Mouse (Mus musculus) left cerebral cortex, postnatal 14 days (tissue): ENCODE measurements around the gene Tgfbr3. TPM values are rescaled to one million over a fixed set of nuclear protein-coding genes. Genes with fewer than 3 reads are reported as not detected.

Experiments
- DNase-seq, 2 experiments: peaks; one replicate each; pipeline ENCODE4 v3.0.0; 2021 to 2022; ENCODE audit warnings: low spot score in 2 of 2, mixed read lengths in 1 of 2
- intact Hi-C: fragments of 180-260 bp; cut with DNase I; formaldehyde crosslinking; loops from one replicate; pipeline ENCODE4 v1.15.1; 2025
- total RNA-seq, 2 experiments: library from RNA; stranded (reverse); gene quantifications; 2 replicates each; pipeline ENCODE4 v1.2.3; 2021

Tgfbr3 gene
- total RNA-seq, 2 experiments from 2014 or later = 9.3 TPM

DNA sequence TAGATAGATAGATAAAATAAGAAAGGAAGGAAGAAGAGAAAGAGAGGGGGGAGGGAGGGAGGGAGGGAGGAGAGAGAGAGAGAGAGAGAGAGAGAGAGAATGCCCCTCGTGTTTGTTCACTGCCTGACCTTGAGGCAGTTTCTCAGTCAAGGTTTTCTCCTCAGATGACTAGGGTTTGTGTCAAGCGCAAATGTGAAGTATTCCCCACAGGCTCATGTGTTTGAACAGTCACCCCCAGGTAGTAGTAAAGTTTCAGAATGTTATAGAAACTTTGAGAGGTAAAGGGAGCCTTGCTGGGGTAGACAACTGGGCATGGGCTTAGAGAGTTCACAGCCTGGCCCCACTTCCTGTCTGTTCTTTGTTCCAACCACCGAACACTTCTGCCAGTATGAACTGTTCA, 103.2 kb downstream of the Tgfbr3 start:
- no peak for DNase-seq
- intact Hi-C loops = no loop called here

DNA sequence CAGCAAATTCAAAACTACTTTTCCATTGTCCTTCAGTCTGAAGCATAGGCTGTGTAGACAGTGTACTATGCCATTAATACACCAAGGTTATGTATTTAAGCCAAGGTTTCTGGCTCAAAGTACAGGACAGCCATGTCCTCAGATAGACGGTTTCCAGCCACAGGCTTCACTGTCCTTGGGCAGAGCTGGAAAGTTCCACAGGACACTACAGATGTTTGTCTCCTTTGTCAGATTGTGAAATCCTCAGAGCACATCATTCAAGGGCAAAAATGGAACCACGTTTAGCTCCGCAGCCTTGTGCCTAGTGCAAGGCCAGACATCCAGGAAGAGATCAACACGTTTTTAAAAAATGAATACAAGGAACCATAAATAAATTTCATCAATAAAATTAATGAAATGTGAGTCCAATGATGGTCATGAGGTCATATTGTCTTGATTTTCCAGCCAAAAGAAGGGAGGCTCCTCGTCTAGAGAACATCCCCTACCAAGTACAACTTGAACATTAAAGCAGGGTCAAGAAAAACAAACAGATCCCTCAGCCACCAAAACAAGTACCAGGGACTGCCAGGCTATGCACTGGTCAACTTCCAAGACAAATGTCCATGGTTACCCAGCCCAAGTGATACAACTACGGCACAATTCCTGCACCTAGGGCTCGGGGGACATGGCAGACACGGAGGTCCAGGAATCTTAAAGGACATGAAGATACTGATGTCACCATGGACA, 105.1 kb downstream of the Tgfbr3 start:
- intact Hi-C loops = no loop called here
- DNase-seq = no peak

GRCm38 (mm10) chr5:107183537-107183936, 105.9 kb downstream of the Tgfbr3 start:
- DNase-seq = no peak
- intact Hi-C loops = no loop called here

DNA sequence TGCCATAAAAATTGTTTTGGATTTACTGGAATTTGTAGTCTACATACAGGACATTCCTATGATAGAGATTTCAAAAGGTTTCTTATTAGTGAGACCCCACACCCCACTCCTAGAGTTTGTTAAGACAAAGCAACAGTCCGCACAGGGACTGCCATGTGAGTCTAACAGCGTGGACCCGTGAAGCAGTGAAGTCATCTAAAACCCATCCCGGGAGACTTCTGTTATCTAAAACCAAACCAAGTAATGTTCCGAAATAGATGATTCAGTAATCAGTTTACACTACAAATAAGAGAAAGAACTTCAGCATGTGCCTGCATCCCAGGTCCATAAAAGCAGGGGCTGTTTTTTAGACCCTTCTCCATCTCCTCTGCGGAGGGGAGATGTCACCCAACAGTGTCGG, 106.7 kb downstream of the Tgfbr3 start:
- intact Hi-C loops = no loop called here
- DNase-seq = no peak

DNA sequence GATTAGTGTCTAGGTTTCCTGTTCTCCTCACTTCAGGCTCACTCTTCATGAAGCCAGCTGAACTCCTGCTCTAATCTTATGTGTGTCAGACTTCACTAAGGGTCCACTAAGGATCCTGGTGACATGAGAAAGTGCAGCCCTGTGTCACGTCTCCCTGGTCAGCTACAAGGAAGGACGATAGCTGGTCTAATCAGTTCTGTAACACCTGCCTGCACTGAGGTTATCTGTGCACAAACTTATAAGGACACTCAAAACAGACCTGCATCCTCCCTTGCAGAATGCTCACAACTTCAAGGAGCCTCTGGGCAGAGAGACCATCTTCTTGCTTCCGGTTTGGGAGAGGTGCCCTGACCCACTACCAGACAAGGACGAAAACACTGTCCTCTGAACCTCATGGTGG, 107.6 kb downstream of the Tgfbr3 start:
- intact Hi-C loops = no loop called here

DNA sequence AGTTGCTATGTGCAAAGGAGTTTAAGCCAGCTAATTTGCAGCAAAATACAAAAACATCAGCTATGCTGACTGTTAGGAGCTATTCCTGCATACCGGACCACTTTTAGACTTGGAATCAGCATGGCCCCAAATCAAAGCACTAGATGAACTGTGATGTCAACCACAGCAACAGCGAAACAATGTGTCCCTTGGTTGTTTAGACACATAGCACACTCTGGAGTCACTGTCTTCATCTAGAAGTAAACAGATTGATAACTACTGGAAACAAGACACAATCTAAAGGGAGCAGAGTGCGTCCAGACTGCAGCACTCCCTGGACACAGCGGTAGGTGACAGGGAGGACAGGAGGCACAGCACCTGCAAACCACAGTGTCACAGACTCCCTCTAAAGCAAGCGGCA, 110.2 kb downstream of the Tgfbr3 start:
- DNase-seq = no peak

More for the DNA sequence above, 107.6 kb downstream of the Tgfbr3 start:
- no peak for DNase-seq

GRCm38 (mm10) chr5:107177791-107178190, 111.6 kb downstream of the Tgfbr3 start:
- no peak for DNase-seq
- intact Hi-C loops = no loop called here

More for the DNA sequence above, 110.2 kb downstream of the Tgfbr3 start:
- intact Hi-C loops = no loop called here

- no peak for DNase-seq
- intact Hi-C loops = no loop called here
These were observed 112.2 kb downstream of the Tgfbr3 start for GRCm38 (mm10) chr5:107177248-107177647.

- intact Hi-C loops = no loop called here
- no peak for DNase-seq
These were observed 112.6 kb downstream of the Tgfbr3 start for GRCm38 (mm10) chr5:107176796-107177195.

GRCm38 (mm10) chr5:107176196-107176595, 113.2 kb downstream of the Tgfbr3 start:
- intact Hi-C loops = no loop called here
- DNase-seq = no peak

DNA sequence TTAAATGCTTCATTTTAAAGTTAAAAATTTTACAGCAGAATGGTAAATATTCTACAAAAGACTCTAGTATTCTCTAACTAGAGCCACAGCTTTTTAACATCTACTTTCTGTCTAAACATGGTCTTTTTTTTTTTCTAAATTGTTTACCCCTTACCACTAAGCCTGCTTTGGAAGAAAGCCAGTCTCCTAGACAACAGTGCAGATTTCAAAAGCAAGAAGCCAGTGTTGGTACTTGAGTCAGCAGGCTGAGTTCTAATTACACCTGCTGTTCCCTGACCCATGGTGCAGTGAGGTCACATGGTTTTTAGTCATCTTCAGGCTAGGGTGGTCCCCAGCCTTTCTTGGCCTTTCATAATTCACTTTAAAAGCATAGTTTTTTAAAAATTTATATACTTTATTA, 115.2 kb downstream of the Tgfbr3 start:
- no peak for DNase-seq

GRCm38 (mm10) chr5:107173483-107173882, 115.9 kb downstream of the Tgfbr3 start:
- no peak for DNase-seq
- intact Hi-C loops = no loop called here

More for the DNA sequence above, 115.2 kb downstream of the Tgfbr3 start:
- intact Hi-C loops = no loop called here

DNA sequence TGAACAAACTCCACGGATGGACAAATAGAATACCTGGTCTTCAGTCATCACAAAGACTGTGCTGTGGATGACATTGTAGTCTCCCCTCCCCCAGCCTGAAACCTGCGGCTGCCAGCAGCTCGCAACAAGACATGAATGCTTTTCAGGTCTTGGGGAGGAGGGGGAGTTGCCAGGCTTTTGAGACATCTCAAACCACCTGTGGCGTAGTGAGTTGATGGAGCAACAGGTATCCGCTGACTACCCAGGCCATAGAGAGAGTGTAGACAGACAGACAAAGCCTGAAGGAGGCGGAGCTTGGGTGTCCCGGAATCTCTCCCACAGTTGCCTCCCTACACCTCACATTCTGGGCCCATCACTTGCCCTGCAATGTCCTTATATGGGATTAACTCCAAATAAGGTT, 117.6 kb downstream of the Tgfbr3 start:
- DNase-seq = no peak
- intact Hi-C loops = no loop called here

- intact Hi-C loops = no loop called here
These were observed 119.6 kb downstream of the Tgfbr3 start for GRCm38 (mm10) chr5:107169796-107170195.

GRCm38 (mm10) chr5:107167872-107168300, 121.5 kb downstream of the Tgfbr3 start:
- intact Hi-C loops = no loop called here

More at GRCm38 (mm10) chr5:107169796-107170195, 119.6 kb downstream of the Tgfbr3 start:
- no peak for DNase-seq

GRCm38 (mm10) chr5:107167373-107167772, 122.1 kb downstream of the Tgfbr3 start:
- no peak for DNase-seq
- intact Hi-C loops = no loop called here

More at GRCm38 (mm10) chr5:107167872-107168300, 121.5 kb downstream of the Tgfbr3 start:
- peak; percentile 53 to 68 for DNase-seq

GRCm38 (mm10) chr5:107166659-107167370, 122.6 kb downstream of the Tgfbr3 start:
- intact Hi-C loops = no loop called here
- DNase-seq = no peak

DNA sequence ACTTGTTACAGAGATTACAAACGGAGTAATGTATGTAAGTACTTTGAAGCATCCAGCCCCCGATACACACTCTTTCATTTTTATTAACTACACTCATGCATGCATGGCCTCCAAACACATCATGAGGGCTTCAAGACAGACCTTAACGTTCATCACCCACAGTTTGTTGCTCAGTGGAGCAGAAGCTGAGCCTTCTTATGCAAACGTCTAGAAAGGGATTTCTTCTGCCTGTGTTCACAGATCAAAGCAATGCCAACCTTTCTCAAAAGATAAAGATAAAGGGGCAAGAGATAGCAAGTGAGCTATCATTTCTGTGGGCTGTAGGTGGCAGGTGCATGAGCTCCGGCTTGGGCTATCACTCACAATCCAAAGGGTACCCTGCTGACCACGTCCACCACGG, 123.7 kb downstream of the Tgfbr3 start:
- intact Hi-C loops = no loop called here
- no peak for DNase-seq

- intact Hi-C loops = no loop called here
These were observed 124.2 kb downstream of the Tgfbr3 start for GRCm38 (mm10) chr5:107165271-107165670.

DNA sequence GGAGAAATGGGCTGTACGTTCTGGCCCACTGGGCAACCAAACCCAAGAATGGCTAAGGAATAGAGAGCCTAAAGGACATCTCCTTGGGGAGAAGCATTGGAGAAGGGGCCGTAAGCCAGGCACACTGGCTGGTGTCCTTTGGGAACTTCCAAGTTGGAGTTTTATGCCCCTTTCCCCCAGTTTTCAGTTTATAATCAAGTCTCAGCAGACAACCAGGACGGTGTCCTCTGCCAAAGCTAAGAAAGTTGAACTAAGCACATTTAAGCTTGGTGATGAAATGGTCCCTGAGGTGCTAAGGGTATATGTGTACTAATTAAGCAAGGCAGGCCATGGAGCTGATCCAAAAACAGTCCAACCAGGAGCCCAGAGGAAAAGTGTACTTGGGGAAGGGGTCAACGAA, 124.6 kb downstream of the Tgfbr3 start:
- intact Hi-C loops = no loop called here
- DNase-seq = no peak

More at GRCm38 (mm10) chr5:107165271-107165670, 124.2 kb downstream of the Tgfbr3 start:
- no peak for DNase-seq

DNA sequence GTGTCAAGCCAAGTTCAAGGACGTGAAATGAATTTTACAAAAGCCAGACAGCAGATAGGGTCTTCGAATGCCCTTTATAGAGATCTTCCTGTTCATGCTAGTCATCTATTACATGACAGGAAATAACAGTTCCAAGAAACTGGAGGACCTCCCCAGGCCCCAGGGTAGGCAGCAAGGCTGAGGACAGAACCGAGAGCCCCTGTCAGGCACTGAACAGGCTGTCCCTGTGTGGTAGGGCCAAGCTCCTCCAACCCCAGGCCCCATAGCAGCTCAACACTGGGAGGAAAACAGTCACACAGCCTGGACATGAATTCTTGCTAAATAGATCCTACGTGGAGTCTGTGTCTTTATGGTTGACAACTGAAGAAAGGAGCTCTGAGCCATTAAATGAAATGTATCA, 125.3 kb downstream of the Tgfbr3 start:
- DNase-seq = no peak
- intact Hi-C loops = no loop called here
